Mouse (Mus musculus) liver, embryonic 15.5 days (tissue): ENCODE results near the gene Gm28845. TPM values are rescaled to one million over a fixed set of nuclear protein-coding genes. Genes with fewer than 3 reads are reported as not detected.
A peak's percentile ranks its signal among the peaks of the same experiment; 100 is the strongest.

Experiments used
- ATAC-seq: fragments of 200-750 bp; cut with Nextera tagmentation; 2 replicates; pipeline ENCODE4 v1.8.0; 2017; ENCODE audit warnings: moderate number of reproducible peaks, mild to moderate bottlenecking, moderate library complexity; ENCODE audit not compliant: insufficient read depth
- H3K27ac ChIP-seq: fragments of 300-500 bp; sonication (generic); replicated peaks from 2 replicates; pipeline ENCODE4 v1.5.1; 2015; ENCODE audit warnings: mild to moderate bottlenecking, inconsistent platforms
- H3K27me3 ChIP-seq: fragments of 300-500 bp; sonication (generic); 2 replicates; pipeline ENCODE4 v1.6.1; 2015; ENCODE audit warnings: mild to moderate bottlenecking, inconsistent platforms
- H3K36me3 ChIP-seq: fragments of 300-500 bp; sonication (generic); replicated peaks from 2 replicates; pipeline ENCODE4 v1.6.1; 2015; ENCODE audit warnings: moderate library complexity, mild to moderate bottlenecking, inconsistent platforms
- H3K4me1 ChIP-seq: fragments of 300-500 bp; sonication (generic); replicated peaks from 2 replicates; pipeline ENCODE4 v1.6.1; 2015; ENCODE audit warnings: inconsistent platforms
- H3K4me2 ChIP-seq: fragments of 300-500 bp; sonication (generic); 2 replicates; pipeline ENCODE4 v1.6.1; 2015; ENCODE audit warnings: moderate library complexity, mild to moderate bottlenecking, inconsistent platforms
- H3K4me3 ChIP-seq: fragments of 300-500 bp; sonication (generic); replicated peaks from 2 replicates; pipeline ENCODE4 v1.5.1; 2015; ENCODE audit warnings: mild to moderate bottlenecking, inconsistent platforms
- H3K9ac ChIP-seq: fragments of 300-500 bp; sonication (generic); 2 replicates; pipeline ENCODE4 v1.6.1; 2015; ENCODE audit warnings: moderate library complexity, mild to moderate bottlenecking, inconsistent platforms
- H3K9me3 ChIP-seq: fragments of 300-500 bp; sonication (generic); replicated peaks from 2 replicates; pipeline ENCODE4 v1.6.1; 2016; ENCODE audit warnings: inconsistent platforms
- WGBS: fragments of 180-500 bp; shearing (Covaris S2); methylation state at CpG from one replicate; pipeline ENCODE4 v1.1.7; 2015; ENCODE audit warnings: mixed read lengths; ENCODE audit not compliant: insufficient replicate concordance; 5-methylcytosine and 5-hydroxymethylcytosine counted together
- polyA plus RNA-seq: library from polyadenylated mRNA; unstranded; fragments of >200 nt; fragmentation: Nextera tagmentation; extraction: Ambion mirVana; gene quantifications from 2 replicates; pipeline ENCODE4 v1.2.1, GENCODE M21; 2015

Gene Gm28845
- polyA plus RNA-seq, 1 experiment from 2014 or later: not detected

DNA sequence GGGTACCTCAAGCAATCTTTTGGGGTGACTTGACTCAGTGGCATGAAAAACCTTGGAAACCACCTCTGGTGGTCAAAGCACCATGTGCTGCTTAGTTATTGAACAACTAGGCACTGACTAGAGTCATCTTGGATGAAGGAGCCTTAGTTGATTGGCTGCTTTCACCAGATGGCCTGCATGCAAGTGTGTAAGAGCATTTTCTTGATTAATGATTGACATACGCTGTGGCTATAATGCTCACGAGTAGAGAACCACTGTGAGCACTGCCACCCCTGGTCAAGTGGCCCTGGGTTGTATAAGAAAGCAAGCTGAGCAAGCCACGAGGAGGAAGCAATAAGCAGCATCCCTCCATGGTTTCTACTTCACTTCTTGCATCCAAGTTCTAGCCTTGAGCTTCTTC is 10.9 kb upstream of the Gm28845 start:
- Histone ChIP-seq H3K4me1 (no peaks in the 10 kb centered on the region), H3K27ac (no peak overlapping the region), H3K36me3 (no peaks in the 10 kb centered on the region), H3K9ac (no peak overlapping the region), H3K27me3 (no peaks in the 10 kb centered on the region), H3K4me2 (no peak overlapping the region), H3K4me3 (no peak overlapping the region), H3K9me3 (no peaks in the 10 kb centered on the region)
- WGBS: 47% methylated on average over 3 of the region's 3 CpGs
- ATAC-seq: no peak

- no peak overlapping the region for H3K27ac ChIP-seq
Observed at GRCm38 (mm10) chr1:65129634-65130180, 10.3 kb upstream of the Gm28845 start.

GRCm38 (mm10) chr1:65122574-65123372 is 3.4 kb upstream of the Gm28845 start, which contains the start of gene D630023F18Rik:
Gene D630023F18Rik, minus strand, starts transcription at chr1:65123214.
- Histone ChIP-seq H3K27ac (no peak within 1 kb of the TSS), H3K4me3 (no peak within 1 kb of the TSS), H3K4me2 (no peak within 1 kb of the TSS), H3K27me3 (no peaks in the 10 kb centered on the region), H3K9me3 (no peaks in the 10 kb centered on the region), H3K4me1 (no peaks in the 10 kb centered on the region), H3K9ac (no peak within 1 kb of the TSS), H3K36me3 (no peaks in the 10 kb centered on the region)
- WGBS: 24% methylated on average over 9 of the region's 9 CpGs
- no peak for ATAC-seq

More at GRCm38 (mm10) chr1:65129634-65130180, 10.3 kb upstream of the Gm28845 start:
- Histone ChIP-seq H3K4me2 (no peak overlapping the region), H3K4me3 (no peak overlapping the region), H3K27me3 (no peaks in the 10 kb centered on the region), H3K9me3 (no peaks in the 10 kb centered on the region), H3K36me3 (no peaks in the 10 kb centered on the region), H3K4me1 (no peaks in the 10 kb centered on the region), H3K9ac (no peak overlapping the region)
- ATAC-seq: no peak
- 60% methylated on average over 3 of the region's 3 CpGs for WGBS

GRCm38 (mm10) chr1:65118150-65118913 is 1.0 kb downstream of the Gm28845 start:
- no peaks in the 10 kb centered on the region for H3K36me3 ChIP-seq
- H3K9me3 ChIP-seq: no peaks in the 10 kb centered on the region
- no peaks in the 10 kb centered on the region; the same call in 1 of the 2 replicates for H3K4me1 ChIP-seq
- H3K4me3 ChIP-seq: no peak overlapping the region
- ATAC-seq: no peak
- no peak overlapping the region for H3K27ac ChIP-seq
- WGBS: 54% methylated on average over 8 of the region's 8 CpGs
- no peak overlapping the region for H3K4me2 ChIP-seq
- no peaks in the 10 kb centered on the region for H3K27me3 ChIP-seq
- H3K9ac ChIP-seq: no peak overlapping the region

DNA sequence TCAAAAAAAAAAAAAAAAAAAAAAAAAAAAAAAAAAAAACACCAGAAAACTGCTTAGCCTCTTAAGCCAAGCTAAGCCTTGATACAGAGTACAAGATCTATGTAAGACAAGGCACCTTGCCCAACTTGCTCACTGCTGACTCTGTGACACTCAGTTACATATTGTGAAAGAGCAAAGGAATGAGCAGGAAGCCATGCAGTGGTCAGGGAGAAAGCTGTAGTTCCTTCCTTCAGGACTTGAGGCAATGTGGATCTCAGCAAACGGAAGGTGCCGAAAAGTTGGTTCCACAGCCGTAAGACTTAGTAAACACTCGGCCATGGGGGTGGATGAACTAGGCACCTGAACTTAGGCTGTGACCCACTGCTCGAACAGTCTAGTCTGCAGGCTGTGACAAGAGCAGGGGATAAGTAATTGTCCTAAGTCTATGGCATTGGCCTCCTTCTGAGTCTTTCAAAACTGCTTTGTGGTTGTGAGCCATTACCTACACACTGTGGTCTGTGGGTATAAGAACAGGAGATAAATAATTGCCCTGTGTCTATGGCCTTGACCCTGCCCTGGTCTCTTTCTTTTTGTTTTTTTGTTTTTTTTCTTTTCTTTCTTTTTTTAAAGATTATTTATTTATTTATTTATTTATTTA is 5.7 kb downstream of the Gm28845 start:
- Histone ChIP-seq H3K27me3 (no peaks in the 10 kb centered on the region), H3K9ac (no peak overlapping the region), H3K4me2 (no peak overlapping the region), H3K36me3 (no peaks in the 10 kb centered on the region), H3K4me1 (peaks cover 5% of the 10 kb centered on the region; the same call in 1 of the 2 replicates), H3K4me3 (no peak overlapping the region), H3K9me3 (no peaks in the 10 kb centered on the region), H3K27ac (no peak overlapping the region)
- ATAC-seq: peak; percentile 35
- 69% methylated on average over 5 of the region's 5 CpGs for WGBS

DNA sequence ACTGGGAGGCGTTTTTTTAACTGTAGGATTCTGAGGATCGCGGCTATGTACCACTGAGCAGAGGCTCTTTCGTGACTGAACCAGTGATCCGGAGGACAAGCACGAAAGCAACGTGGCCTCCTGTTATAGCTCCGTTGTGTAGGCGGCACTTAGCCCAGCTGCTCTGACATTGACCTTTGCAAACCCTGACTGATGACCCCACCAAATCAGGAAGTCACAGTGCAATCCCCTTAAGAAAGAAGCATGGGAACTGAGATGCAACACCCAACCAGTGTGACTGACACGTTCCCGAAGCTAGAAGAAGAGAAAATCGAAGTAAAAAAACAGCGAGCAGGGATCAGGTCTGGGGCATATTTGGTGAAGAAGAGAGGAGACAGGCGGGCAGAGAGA is 6.6 kb downstream of the Gm28845 start:
- Histone ChIP-seq H3K4me2 (peak overlapping the region; percentile 29), H3K36me3 (no peaks in the 10 kb centered on the region), H3K27me3 (no peaks in the 10 kb centered on the region), H3K27ac (peak overlapping the region; percentile 71), H3K4me3 (no peak overlapping the region), H3K9me3 (no peaks in the 10 kb centered on the region), H3K4me1 (peaks cover 5% of the 10 kb centered on the region; the same call in 1 of the 2 replicates), H3K9ac (no peak overlapping the region)
- 32% methylated on average over 14 of the region's 14 CpGs for WGBS
- ATAC-seq: peak; percentile 52

- Histone ChIP-seq H3K4me2 (peak overlapping the region; percentile 29), H3K27me3 (no peaks in the 10 kb centered on the region), H3K4me3 (no peak overlapping the region), H3K9me3 (no peaks in the 10 kb centered on the region), H3K4me1 (peaks cover 5% of the 10 kb centered on the region; the same call in 1 of the 2 replicates), H3K36me3 (no peaks in the 10 kb centered on the region), H3K9ac (no peak overlapping the region), H3K27ac (peak overlapping the region; percentile 71; the same call in 1 of the 2 replicates)
- 10% methylated on average over 8 of the region's 8 CpGs for WGBS
- ATAC-seq: peak; percentile 50; the same call in 1 of the 2 replicates
Observed at GRCm38 (mm10) chr1:65112031-65112806, 7.1 kb downstream of the Gm28845 start.

GRCm38 (mm10) chr1:65109756-65110435 is 9.5 kb downstream of the Gm28845 start:
- Histone ChIP-seq H3K4me2 (no peak overlapping the region), H3K27me3 (no peaks in the 10 kb centered on the region), H3K9me3 (no peaks in the 10 kb centered on the region), H3K36me3 (no peaks in the 10 kb centered on the region), H3K27ac (no peak overlapping the region), H3K4me1 (peaks cover 5% of the 10 kb centered on the region; the same call in 1 of the 2 replicates), H3K9ac (no peak overlapping the region), H3K4me3 (no peak overlapping the region)
- no peak for ATAC-seq
- WGBS: 66% methylated on average over 25 of the region's 25 CpGs

DNA sequence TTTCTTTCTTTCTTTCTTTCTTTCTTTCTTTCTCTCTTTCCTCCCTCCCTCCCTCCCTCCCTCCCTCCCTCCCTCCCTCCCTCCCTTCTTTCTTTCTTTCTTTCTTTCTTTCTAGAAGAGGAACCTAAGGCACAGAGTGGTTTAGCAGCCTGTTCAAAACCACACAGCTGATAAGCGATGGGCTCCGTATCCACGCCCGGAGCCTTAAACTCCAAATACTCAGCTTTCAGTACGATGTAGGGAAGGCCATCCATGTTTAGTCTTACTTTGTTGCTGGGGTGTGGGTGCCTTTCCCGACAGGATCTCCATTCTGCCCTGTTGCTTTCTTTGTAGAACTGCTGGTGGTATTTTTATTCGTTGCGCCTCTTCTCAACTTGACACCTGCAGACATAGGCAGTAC is 10.2 kb downstream of the Gm28845 start:
- no peak for ATAC-seq
- H3K4me2 ChIP-seq: no peak overlapping the region
- H3K27ac ChIP-seq: no peak overlapping the region
- no peak overlapping the region for H3K4me3 ChIP-seq
- WGBS: 45% methylated on average over 8 of the region's 8 CpGs
- H3K36me3 ChIP-seq: no peaks in the 10 kb centered on the region
- H3K27me3 ChIP-seq: no peaks in the 10 kb centered on the region
- H3K9me3 ChIP-seq: no peaks in the 10 kb centered on the region
- H3K4me1 ChIP-seq: peaks cover 5% of the 10 kb centered on the region; the same call in 1 of the 2 replicates
- H3K9ac ChIP-seq: no peak overlapping the region
